In genomic region chr12:98734246-98734879, GRCm38 (mm10) we compare ENCODE assay signal across 8 mouse cellular contexts. TPM values are rescaled to one million over a fixed set of nuclear protein-coding genes. Genes with fewer than 3 reads are reported as not detected.
DNase-seq lines count a peak whose midpoint lies in the region; ATAC-seq lines count a peak whose summit lies in the region.

No protein-coding gene starts in this region.

- peak overlapping the region in 1 of 2 experiments; percentile 61; a peak in 2 of 4 replicates for H3K27ac ChIP-seq in heart, embryonic 14.5 days (replicated peaks in 1 of 2; ENCODE audit: control insufficient read depth in 1 of 2, insufficient read depth in 1 of 2, low read depth in 2 of 2, low read length in 2 of 2)
- peak overlapping the region; percentile 55 for H3K27ac ChIP-seq in liver, embryonic 13.5 days
- peak overlapping the region; percentile 45; the same call in 1 of the 2 replicates for H3K27ac ChIP-seq in stomach, embryonic 14.5 days (ENCODE audit: low read length)

- H3K4me2 ChIP-seq in heart, embryonic 14.5 days (ENCODE audit: low read length), result peak overlapping the region; percentile 88
- H3K4me2 ChIP-seq in liver, embryonic 13.5 days, result peak overlapping the region; percentile 82
- peak overlapping the region; percentile 80 for H3K4me2 ChIP-seq in stomach, embryonic 14.5 days (replicated peaks; ENCODE audit: low read depth, low read length)

- peak; percentile 25 for DNase-seq in c-Kit-negative CD71-positive TER-119-positive erythroid progenitor cells, embryonic 14.5 days (ENCODE audit: low read depth, low spot score)
- peak; percentile 56 for DNase-seq in fibroblast of lung, adult 2 months (ENCODE audit: low read depth)
- peak; percentile 90 for DNase-seq in kidney, postnatal 14 days
- DNase-seq in liver, embryonic 13.5 days, result peak; percentile 74
- peak; percentile 65 to 77 for DNase-seq in natural killer cell, adult 2 months (ENCODE audit: low spot score in 2 of 2)

- peaks cover 15 to 19% of the 10 kb centered on the region in 2 experiments for H3K4me1 ChIP-seq in heart, embryonic 14.5 days (ENCODE audit: control insufficient read depth in 2 of 2, insufficient read depth in 2 of 2, low read length in 2 of 2)
- peaks cover 28% of the 10 kb centered on the region for H3K4me1 ChIP-seq in liver, embryonic 13.5 days (replicated peaks)
- peaks cover 14% of the 10 kb centered on the region for H3K4me1 ChIP-seq in stomach, embryonic 14.5 days (ENCODE audit: control insufficient read depth, insufficient read depth, low read length)

- no peaks in the 10 kb centered on the region for H3K9me3 ChIP-seq in heart, embryonic 14.5 days (ENCODE audit: control insufficient read depth, low read length)
- no peaks in the 10 kb centered on the region for H3K9me3 ChIP-seq in liver, embryonic 13.5 days (replicated peaks)
- no peaks in the 10 kb centered on the region for H3K9me3 ChIP-seq in stomach, embryonic 14.5 days (ENCODE audit: control insufficient read depth, low read depth, low read length)

- ATAC-seq in CD4-positive, CD25-positive, alpha-beta regulatory T cell, adult 4 months, result peak; percentile 74
- peak; percentile 59 for ATAC-seq in heart, embryonic 14.5 days (ENCODE audit: insufficient number of reproducible peaks, insufficient read depth, low FRiP score, low read depth)
- peak; percentile 86 for ATAC-seq in liver, embryonic 13.5 days (ENCODE audit: low read depth)
- ATAC-seq in stomach, embryonic 14.5 days (ENCODE audit: insufficient number of reproducible peaks, insufficient read depth, low FRiP score, low read depth), result peak; percentile 81; the same call in 1 of the 2 replicates

- H3K9ac ChIP-seq in heart, embryonic 14.5 days (ENCODE audit: low read length), result peak overlapping the region; percentile 79
- H3K9ac ChIP-seq in liver, embryonic 13.5 days, result peak overlapping the region; percentile 71
- peak overlapping the region; percentile 59 for H3K9ac ChIP-seq in stomach, embryonic 14.5 days (replicated peaks; ENCODE audit: low read depth, low read length)

- H3K36me3 ChIP-seq in heart, embryonic 14.5 days (ENCODE audit: control insufficient read depth, insufficient read depth, low read length), result peaks cover 12% of the 10 kb centered on the region; the same call in 1 of the 2 replicates
- H3K36me3 ChIP-seq in liver, embryonic 13.5 days, result no peaks in the 10 kb centered on the region
- no peaks in the 10 kb centered on the region for H3K36me3 ChIP-seq in stomach, embryonic 14.5 days (ENCODE audit: control insufficient read depth, insufficient read depth, low read length)

- no peaks in the 10 kb centered on the region for H3K27me3 ChIP-seq in heart, embryonic 14.5 days (ENCODE audit: control insufficient read depth, insufficient read depth, low read length)
- H3K27me3 ChIP-seq in liver, embryonic 13.5 days, result peaks cover 45% of the 10 kb centered on the region
- H3K27me3 ChIP-seq in stomach, embryonic 14.5 days (ENCODE audit: control insufficient read depth, insufficient read depth, low read length), result no peaks in the 10 kb centered on the region

- peak overlapping the region; percentile 62 to 67 for H3K4me3 ChIP-seq in heart, embryonic 14.5 days (ENCODE audit: control insufficient read depth in 1 of 2, insufficient read depth in 1 of 2, low read depth in 1 of 2, low read length in 2 of 2)
- H3K4me3 ChIP-seq in liver, embryonic 13.5 days (replicated peaks), result peak overlapping the region; percentile 68
- peak overlapping the region; percentile 55 for H3K4me3 ChIP-seq in stomach, embryonic 14.5 days (ENCODE audit: low read depth, low read length)

- under 1% methylated on average over 30 of the region's 30 CpGs for WGBS in heart, embryonic 14.5 days
- under 1% methylated on average over 30 of the region's 30 CpGs for WGBS in liver, embryonic 13.5 days (ENCODE audit: insufficient replicate concordance)
- under 1% methylated on average over 30 of the region's 30 CpGs for WGBS in stomach, embryonic 14.5 days

RNA-seq across cellular contexts. Expression of gene Ptpn21, which starts 2.8 kb away (rescaled TPM):
- polyA plus RNA-seq in CD4-positive, CD25-positive, alpha-beta regulatory T cell, adult 4 months (2017; shearing (Covaris generic)), result 1 to 10 TPM; 4.7 to 6.9 TPM
- 14.1 and 14.4 TPM in 2 replicates for polyA plus RNA-seq in heart, embryonic 14.5 days (2014; fragmentation: Nextera tagmentation; extraction: Ambion mirVana)
- polyA plus RNA-seq in liver, embryonic 13.5 days (2015; fragmentation: Nextera tagmentation; extraction: Ambion mirVana), result 1.8 and 1.9 TPM in 2 replicates
- 11.9 and 12.2 TPM in 2 replicates for polyA plus RNA-seq in stomach, embryonic 14.5 days (2014; fragmentation: Nextera tagmentation; extraction: Ambion mirVana)

RNA-seq across cellular contexts. Expression of gene Zc3h14, which starts 12.4 kb away (rescaled TPM):
- polyA plus RNA-seq in CD4-positive, CD25-positive, alpha-beta regulatory T cell, adult 4 months (2017; shearing (Covaris generic)), result 10 to 100 TPM; 35.2 to 39.0 TPM
- polyA plus RNA-seq in heart, embryonic 14.5 days (2014; fragmentation: Nextera tagmentation; extraction: Ambion mirVana), result 99.9 and 102 TPM in 2 replicates
- polyA plus RNA-seq in liver, embryonic 13.5 days (2015; fragmentation: Nextera tagmentation; extraction: Ambion mirVana), result 44.1 and 53.5 TPM in 2 replicates
- 137 and 144 TPM in 2 replicates for polyA plus RNA-seq in stomach, embryonic 14.5 days (2014; fragmentation: Nextera tagmentation; extraction: Ambion mirVana)

Comparison
In these comparisons a context has a peak if more than half of its experiments do, and no peak if none do; other contexts are left out.
1. DNase-seq: peak in every context shown above with its lines; median percentile 90 in kidney, postnatal 14 days; 74 in liver, embryonic 13.5 days; 71 in natural killer cell, adult 2 months; 56 in fibroblast of lung, adult 2 months; 25 in c-Kit-negative CD71-positive TER-119-positive erythroid progenitor cells, embryonic 14.5 days.